Mouse (Mus musculus) intestine, embryonic 14.5 days (tissue): ENCODE data around the gene Vezt. TPM values are rescaled to one million over a fixed set of nuclear protein-coding genes. Genes with fewer than 3 reads are reported as not detected.

Experiments used
- ATAC-seq: fragments of 200-750 bp; cut with Nextera tagmentation; replicated peaks from 2 replicates; pipeline ENCODE4 v1.8.0; 2017; ENCODE audit warnings: low read depth, moderate number of reproducible peaks, moderate TSS enrichment, moderate library complexity; ENCODE audit not compliant: low FRiP score, low TSS enrichment
- DNase-seq: peaks from one replicate; pipeline ENCODE4 v3.0.0-alpha.2; 2018; ENCODE audit warnings: low spot score
- H3K27ac ChIP-seq: fragments of 300-500 bp; sonication (generic); 2 replicates; pipeline ENCODE4 v1.5.1; 2014; ENCODE audit warnings: low read depth, mild to moderate bottlenecking, control low read depth
- H3K27me3 ChIP-seq: fragments of 300-500 bp; sonication (generic); replicated peaks from 2 replicates; pipeline ENCODE4 v1.6.1; 2014; ENCODE audit warnings: low read length, control low read depth; ENCODE audit not compliant: control insufficient read depth, insufficient read depth
- H3K36me3 ChIP-seq: fragments of 300-500 bp; sonication (generic); 2 replicates; pipeline ENCODE4 v1.6.1; 2014; ENCODE audit warnings: low read length, control low read depth; ENCODE audit not compliant: control insufficient read depth, insufficient read depth
- H3K4me1 ChIP-seq: fragments of 300-500 bp; sonication (generic); replicated peaks from 2 replicates; pipeline ENCODE4 v1.6.1; 2014; ENCODE audit warnings: low read length, control low read depth, mixed read lengths; ENCODE audit not compliant: control insufficient read depth, insufficient read depth
- H3K4me2 ChIP-seq: fragments of 300-500 bp; sonication (generic); 2 replicates; pipeline ENCODE4 v1.6.1; 2014; ENCODE audit warnings: low read length
- H3K4me3 ChIP-seq: fragments of 300-500 bp; sonication (generic); 2 replicates; pipeline ENCODE4 v1.5.1; 2014; ENCODE audit warnings: low read depth, low read length, control low read depth, mixed read lengths
- H3K9ac ChIP-seq: fragments of 300-500 bp; sonication (generic); 2 replicates; pipeline ENCODE4 v1.6.1; 2014; ENCODE audit warnings: mild to moderate bottlenecking, low read length
- H3K9me3 ChIP-seq: fragments of 300-500 bp; sonication (generic); 2 replicates; pipeline ENCODE4 v1.6.1; 2016; ENCODE audit warnings: low read length, control low read depth; ENCODE audit not compliant: control insufficient read depth
- WGBS: fragments of 180-500 bp; shearing (Covaris S2); extraction: QIAGEN DNeasy Blood & Tissue Kit; methylation state at CpG from one replicate; pipeline ENCODE4 v1.1.7; 2014; 5-methylcytosine and 5-hydroxymethylcytosine counted together
- polyA plus RNA-seq: library from polyadenylated mRNA; unstranded; fragments of >200 nt; fragmentation: Nextera tagmentation; extraction: Ambion mirVana; gene quantifications from 2 replicates; pipeline ENCODE4 v1.2.1, GENCODE M21; 2014

Vezt gene
- polyA plus RNA-seq, 1 experiment from 2014 or later: 25.6 TPM

GRCm38 (mm10) chr10:93953504-93953903 lies 82.1 kb downstream of the Vezt start:
- no peak overlapping the region for H3K4me2 ChIP-seq
- DNase-seq (no peak), ATAC-seq (no peak)
- 84% methylated on average over 7 of the region's 7 CpGs for WGBS
- H3K27ac ChIP-seq: no peak overlapping the region
- H3K27me3 ChIP-seq: no peaks in the 10 kb centered on the region
- H3K9ac ChIP-seq: no peak overlapping the region
- no peaks in the 10 kb centered on the region for H3K9me3 ChIP-seq
- no peaks in the 10 kb centered on the region for H3K4me1 ChIP-seq
- no peak overlapping the region for H3K4me3 ChIP-seq
- no peaks in the 10 kb centered on the region for H3K36me3 ChIP-seq

- H3K36me3 ChIP-seq: no peaks in the 10 kb centered on the region
- H3K4me1 ChIP-seq: peaks cover 4% of the 10 kb centered on the region
- ATAC-seq (no peak), DNase-seq (no peak)
- H3K4me3 ChIP-seq: no peak overlapping the region
- no peak overlapping the region for H3K27ac ChIP-seq
- H3K27me3 ChIP-seq: no peaks in the 10 kb centered on the region
- no peaks in the 10 kb centered on the region for H3K9me3 ChIP-seq
- WGBS: 92% methylated on average over 3 of the region's 3 CpGs
- H3K4me2 ChIP-seq: no peak overlapping the region
- no peak overlapping the region for H3K9ac ChIP-seq
Observed at GRCm38 (mm10) chr10:93950991-93951390, 84.6 kb downstream of the Vezt start.

DNA sequence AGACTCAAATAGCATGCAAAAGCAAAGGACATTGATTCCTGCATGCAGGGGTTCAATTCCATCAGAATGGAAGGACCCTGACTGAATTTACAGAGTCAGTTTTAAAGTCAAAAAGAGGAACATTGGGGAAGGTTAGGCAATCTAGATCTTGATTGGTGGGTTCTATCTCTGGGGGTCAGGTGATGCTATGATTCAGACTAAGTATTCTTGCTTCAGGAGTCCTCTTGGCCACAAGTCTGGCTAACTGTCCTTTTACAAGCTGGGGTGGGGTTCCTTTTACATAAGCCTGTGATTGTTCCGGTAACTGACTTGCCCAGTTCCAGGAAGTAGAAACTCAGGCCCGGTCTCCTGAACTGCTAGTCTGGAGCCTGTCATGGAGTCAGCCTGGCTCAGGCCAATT lies 85.7 kb downstream of the Vezt start:
- WGBS: 78% methylated on average over 2 of the region's 2 CpGs
- H3K36me3 ChIP-seq: no peaks in the 10 kb centered on the region
- no peak for DNase-seq
- no peaks in the 10 kb centered on the region for H3K27me3 ChIP-seq
- no peak overlapping the region for H3K9ac ChIP-seq
- peaks cover 14% of the 10 kb centered on the region for H3K4me1 ChIP-seq
- H3K4me2 ChIP-seq: no peak overlapping the region
- ATAC-seq: no peak
- H3K4me3 ChIP-seq: no peak overlapping the region
- H3K9me3 ChIP-seq: no peaks in the 10 kb centered on the region
- H3K27ac ChIP-seq: no peak overlapping the region

- Histone ChIP-seq H3K9me3 (no peaks in the 10 kb centered on the region), H3K4me3 (no peak overlapping the region), H3K4me1 (peaks cover 20% of the 10 kb centered on the region), H3K9ac (no peak overlapping the region), H3K36me3 (no peaks in the 10 kb centered on the region), H3K4me2 (no peak overlapping the region), H3K27ac (no peak overlapping the region), H3K27me3 (no peaks in the 10 kb centered on the region)
- WGBS: 53% methylated on average over 9 of the region's 9 CpGs
- DNase-seq: no peak
- 0 out of 2 replicates have a peak, but pooled peaks have one; percentile 40 for ATAC-seq
Observed at GRCm38 (mm10) chr10:93945843-93946499, 89.6 kb downstream of the Vezt start.

DNA sequence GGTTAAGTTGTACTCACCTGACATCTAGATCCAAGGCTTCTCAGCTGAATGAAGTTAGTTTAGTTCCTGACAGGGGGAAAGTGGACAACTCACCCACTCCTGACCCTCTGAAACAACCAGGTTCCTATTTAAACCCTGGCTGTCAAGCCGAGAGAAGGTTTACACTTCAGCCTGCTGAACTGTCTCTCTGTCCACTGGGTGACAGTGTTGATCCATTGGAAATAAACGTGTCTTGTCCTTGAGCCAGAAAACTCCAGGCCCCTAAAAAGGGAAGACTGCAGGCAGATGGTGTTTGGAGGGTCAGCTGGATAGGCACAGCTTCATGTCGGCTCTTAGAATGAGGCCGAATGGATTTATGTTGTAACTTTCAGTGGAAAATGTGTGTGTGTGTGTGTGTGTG lies 90.3 kb downstream of the Vezt start:
- DNase-seq: peak; percentile 68
- ATAC-seq: no peak
- Histone ChIP-seq H3K27ac (no peak overlapping the region), H3K4me3 (no peak overlapping the region), H3K4me1 (peaks cover 20% of the 10 kb centered on the region), H3K36me3 (no peaks in the 10 kb centered on the region), H3K9ac (no peak overlapping the region), H3K4me2 (no peak overlapping the region), H3K9me3 (no peaks in the 10 kb centered on the region), H3K27me3 (no peaks in the 10 kb centered on the region)
- WGBS: 10% methylated on average over 4 of the region's 4 CpGs

GRCm38 (mm10) chr10:93944241-93944640 lies 91.4 kb downstream of the Vezt start:
- DNase-seq (no peak), ATAC-seq (no peak)
- 49% methylated on average over 5 of the region's 5 CpGs for WGBS
- H3K36me3 ChIP-seq: no peaks in the 10 kb centered on the region
- no peak overlapping the region for H3K9ac ChIP-seq
- no peaks in the 10 kb centered on the region for H3K27me3 ChIP-seq
- no peak overlapping the region for H3K4me3 ChIP-seq
- no peak overlapping the region for H3K27ac ChIP-seq
- no peaks in the 10 kb centered on the region for H3K9me3 ChIP-seq
- H3K4me1 ChIP-seq: peaks cover 20% of the 10 kb centered on the region
- no peak overlapping the region for H3K4me2 ChIP-seq

DNA sequence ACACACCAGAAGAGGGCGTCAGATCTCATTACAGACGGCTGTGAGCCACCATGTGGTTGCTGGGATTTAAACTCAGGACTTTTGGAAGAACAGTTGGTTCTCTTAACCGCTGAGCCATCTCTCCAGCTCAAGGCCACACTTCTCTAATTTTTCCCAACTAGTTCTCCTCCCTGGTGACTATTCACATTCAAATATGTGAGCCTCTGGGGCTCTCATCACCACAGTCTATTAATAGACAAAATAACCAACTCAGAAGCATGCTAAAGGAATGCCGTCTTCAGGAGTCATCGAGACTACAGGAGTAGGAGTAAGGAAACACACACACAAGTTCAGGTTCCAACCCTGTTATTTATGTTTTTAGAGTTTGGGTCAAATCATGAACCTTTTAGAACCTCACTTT lies 95.3 kb downstream of the Vezt start:
- no peak for DNase-seq
- no peak for ATAC-seq
- 82% methylated on average over 5 of the region's 5 CpGs for WGBS
- H3K9me3 ChIP-seq: no peaks in the 10 kb centered on the region
- no peak overlapping the region for H3K4me2 ChIP-seq
- no peaks in the 10 kb centered on the region for H3K36me3 ChIP-seq
- peaks cover 9% of the 10 kb centered on the region for H3K4me1 ChIP-seq
- no peaks in the 10 kb centered on the region for H3K27me3 ChIP-seq
- H3K27ac ChIP-seq: no peak overlapping the region
- H3K9ac ChIP-seq: no peak overlapping the region
- H3K4me3 ChIP-seq: no peak overlapping the region

DNA sequence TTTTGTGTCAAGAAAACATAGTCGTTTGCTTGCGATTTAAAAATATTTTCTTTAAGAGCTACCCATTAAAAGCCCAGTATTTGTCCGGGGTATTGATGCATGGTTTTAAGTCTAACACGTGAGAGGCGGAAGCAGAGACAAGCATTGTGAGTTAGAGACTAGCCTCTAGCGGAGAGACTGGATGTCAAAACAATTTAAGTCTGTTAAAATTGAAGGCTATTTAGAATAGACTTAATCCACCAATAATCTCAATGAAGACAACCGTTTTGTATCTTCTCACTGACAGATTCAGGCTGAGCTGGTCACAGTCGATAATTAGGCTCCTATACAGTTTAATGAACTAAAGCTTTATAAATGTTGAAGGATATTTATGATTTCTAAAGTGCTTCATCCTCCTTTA lies 95.9 kb downstream of the Vezt start:
- H3K27me3 ChIP-seq: no peaks in the 10 kb centered on the region
- ATAC-seq (no peak), DNase-seq (no peak)
- H3K27ac ChIP-seq: no peak overlapping the region
- no peaks in the 10 kb centered on the region for H3K36me3 ChIP-seq
- 75% methylated on average over 8 of the region's 8 CpGs for WGBS
- H3K9ac ChIP-seq: no peak overlapping the region
- H3K9me3 ChIP-seq: no peaks in the 10 kb centered on the region
- H3K4me2 ChIP-seq: no peak overlapping the region
- H3K4me3 ChIP-seq: no peak overlapping the region
- peaks cover 5% of the 10 kb centered on the region; the same call in 1 of the 2 replicates for H3K4me1 ChIP-seq

GRCm38 (mm10) chr10:93938844-93939271 lies 96.8 kb downstream of the Vezt start:
- WGBS: 88% methylated on average over 20 of the region's 20 CpGs
- H3K4me3 ChIP-seq: no peak overlapping the region
- no peak overlapping the region for H3K9ac ChIP-seq
- 0 out of 2 replicates have a peak, but pooled peaks cover under 1% of the 10 kb centered on the region for H3K4me1 ChIP-seq
- H3K36me3 ChIP-seq: no peaks in the 10 kb centered on the region
- H3K27ac ChIP-seq: no peak overlapping the region
- no peaks in the 10 kb centered on the region for H3K9me3 ChIP-seq
- DNase-seq (no peak), ATAC-seq (no peak)
- H3K4me2 ChIP-seq: no peak overlapping the region
- no peaks in the 10 kb centered on the region for H3K27me3 ChIP-seq
